Mouse (Mus musculus): ENCODE measurements around the gene Golt1b. TPM values are rescaled to one million over a fixed set of nuclear protein-coding genes. Genes with fewer than 3 reads are reported as not detected.

Golt1b gene
- polyA plus RNA-seq, 1 experiment from 2014 or later: 18.0 TPM

- no peak for TF ChIP-seq CTCF (IDR thresholded peaks at IDR 0.05; ENCODE audit: low read depth)
- DNase-seq: no peak
- H3K27ac ChIP-seq (ENCODE audit: low read depth): no peak overlapping the region
These were observed 21.1 kb upstream of the Golt1b start for GRCm38 (mm10) chr6:142365742-142366472.

GRCm38 (mm10) chr6:142366473-142367018 lies 20.5 kb upstream of the Golt1b start:
- DNase-seq (no peak), ATAC-seq (no peak)
- Histone ChIP-seq H3K36me3 (replicated peaks; ENCODE audit: insufficient read depth, low read length) (peaks cover 59% of the 10 kb centered on the region), H3K4me3 (ENCODE audit: low read depth, low read length) (no peak overlapping the region), H3K4me1 (ENCODE audit: insufficient read depth) (no peaks in the 10 kb centered on the region), H3K27ac (ENCODE audit: low read depth) (no peak overlapping the region), H3K27me3 (ENCODE audit: insufficient read depth, low read length) (no peaks in the 10 kb centered on the region), H3K4me2 (ENCODE audit: low read depth, low read length) (no peak overlapping the region), H3K9me3 (ENCODE audit: low read length) (no peaks in the 10 kb centered on the region), H3K9ac (replicated peaks) (no peak overlapping the region)
- 88% methylated on average over 10 of the region's 10 CpGs for WGBS (ENCODE audit: insufficient replicate concordance)
- TF ChIP-seq CTCF (IDR thresholded peaks at IDR 0.05; ENCODE audit: low read depth): no peak
- TF ChIP-seq EP300 (IDR thresholded peaks at IDR 0.05; ENCODE audit: low read depth): no peak

More at GRCm38 (mm10) chr6:142365742-142366472, 21.1 kb upstream of the Golt1b start:
- ATAC-seq: no peak
- peaks cover 64% of the 10 kb centered on the region for H3K36me3 ChIP-seq (replicated peaks; ENCODE audit: insufficient read depth, low read length)
- 81% methylated on average over 8 of the region's 8 CpGs for WGBS (ENCODE audit: insufficient replicate concordance)
- H3K4me2 ChIP-seq (ENCODE audit: low read depth, low read length): no peak overlapping the region
- H3K9ac ChIP-seq (replicated peaks): no peak overlapping the region
- H3K4me3 ChIP-seq (ENCODE audit: low read depth, low read length): no peak overlapping the region
- no peaks in the 10 kb centered on the region for H3K27me3 ChIP-seq (ENCODE audit: insufficient read depth, low read length)
- no peaks in the 10 kb centered on the region for H3K4me1 ChIP-seq (ENCODE audit: insufficient read depth)
- H3K9me3 ChIP-seq (ENCODE audit: low read length): no peaks in the 10 kb centered on the region

GRCm38 (mm10) chr6:142367565-142367964 lies 19.5 kb upstream of the Golt1b start:
- WGBS (ENCODE audit: insufficient replicate concordance): 84% methylated on average over 3 of the region's 3 CpGs
- Histone ChIP-seq H3K27me3 (ENCODE audit: insufficient read depth, low read length) (no peaks in the 10 kb centered on the region), H3K27ac (ENCODE audit: low read depth) (no peak overlapping the region), H3K4me2 (ENCODE audit: low read depth, low read length) (no peak overlapping the region), H3K36me3 (replicated peaks; ENCODE audit: insufficient read depth, low read length) (peaks cover 60% of the 10 kb centered on the region), H3K4me1 (ENCODE audit: insufficient read depth) (no peaks in the 10 kb centered on the region), H3K9ac (replicated peaks) (no peak overlapping the region), H3K9me3 (ENCODE audit: low read length) (no peaks in the 10 kb centered on the region), H3K4me3 (ENCODE audit: low read depth, low read length) (no peak overlapping the region)
- DNase-seq (no peak), ATAC-seq (no peak)
- no peak for TF ChIP-seq CTCF (IDR thresholded peaks at IDR 0.05; ENCODE audit: low read depth)
- TF ChIP-seq EP300 (IDR thresholded peaks at IDR 0.05; ENCODE audit: low read depth): no peak

- Histone ChIP-seq H3K4me3 (ENCODE audit: low read depth, low read length) (no peak overlapping the region), H3K27ac (ENCODE audit: low read depth) (no peak overlapping the region), H3K36me3 (replicated peaks; ENCODE audit: insufficient read depth, low read length) (peaks cover 53% of the 10 kb centered on the region), H3K27me3 (ENCODE audit: insufficient read depth, low read length) (no peaks in the 10 kb centered on the region), H3K4me1 (ENCODE audit: insufficient read depth) (no peaks in the 10 kb centered on the region), H3K9ac (replicated peaks) (no peak overlapping the region), H3K4me2 (ENCODE audit: low read depth, low read length) (no peak overlapping the region), H3K9me3 (ENCODE audit: low read length) (no peaks in the 10 kb centered on the region)
- ATAC-seq (no peak), DNase-seq (no peak)
- no peak for TF ChIP-seq CTCF (IDR thresholded peaks at IDR 0.05; ENCODE audit: low read depth)
- TF ChIP-seq EP300 (IDR thresholded peaks at IDR 0.05; ENCODE audit: low read depth): no peak
- 86% methylated on average over 3 of the region's 3 CpGs for WGBS (ENCODE audit: insufficient replicate concordance)
These were observed 17.5 kb upstream of the Golt1b start for GRCm38 (mm10) chr6:142369568-142369967.

GRCm38 (mm10) chr6:142377081-142377480 lies 9.9 kb upstream of the Golt1b start:
- Histone ChIP-seq H3K4me1 (ENCODE audit: insufficient read depth) (no peaks in the 10 kb centered on the region), H3K9me3 (ENCODE audit: low read length) (no peaks in the 10 kb centered on the region), H3K27me3 (ENCODE audit: insufficient read depth, low read length) (no peaks in the 10 kb centered on the region), H3K27ac (ENCODE audit: low read depth) (no peak overlapping the region), H3K36me3 (replicated peaks; ENCODE audit: insufficient read depth, low read length) (peaks cover 32% of the 10 kb centered on the region), H3K4me2 (ENCODE audit: low read depth, low read length) (no peak overlapping the region), H3K9ac (replicated peaks) (no peak overlapping the region), H3K4me3 (ENCODE audit: low read depth, low read length) (no peak overlapping the region)
- TF ChIP-seq EP300 (IDR thresholded peaks at IDR 0.05; ENCODE audit: low read depth) (no peak), CTCF (IDR thresholded peaks at IDR 0.05; ENCODE audit: low read depth) (no peak)
- ATAC-seq (no peak), DNase-seq (no peak)
- 60% methylated on average over 1 of the region's 1 CpGs for WGBS (ENCODE audit: insufficient replicate concordance)

GRCm38 (mm10) chr6:142378576-142379330 lies 8.3 kb upstream of the Golt1b start:
- Histone ChIP-seq H3K4me1 (ENCODE audit: insufficient read depth) (no peaks in the 10 kb centered on the region), H3K4me2 (ENCODE audit: low read depth, low read length) (no peak overlapping the region), H3K27ac (ENCODE audit: low read depth) (no peak overlapping the region), H3K9ac (replicated peaks) (no peak overlapping the region), H3K4me3 (ENCODE audit: low read depth, low read length) (no peak overlapping the region), H3K9me3 (ENCODE audit: low read length) (no peaks in the 10 kb centered on the region), H3K27me3 (ENCODE audit: insufficient read depth, low read length) (no peaks in the 10 kb centered on the region), H3K36me3 (replicated peaks; ENCODE audit: insufficient read depth, low read length) (peaks cover 25% of the 10 kb centered on the region)
- WGBS (ENCODE audit: insufficient replicate concordance): 79% methylated on average over 8 of the region's 8 CpGs
- ATAC-seq: no peak
- no peak for DNase-seq
- TF ChIP-seq EP300 (IDR thresholded peaks at IDR 0.05; ENCODE audit: low read depth): no peak
- no peak for TF ChIP-seq CTCF (IDR thresholded peaks at IDR 0.05; ENCODE audit: low read depth)
